Mouse (Mus musculus) common myeloid progenitor, adult 5-6 weeks (primary cell): ENCODE measurements around the gene Setd6. TPM values are rescaled to one million over a fixed set of nuclear protein-coding genes. Genes with fewer than 3 reads are reported as not detected.

Experiments
- ATAC-seq: replicated peaks from 2 replicates; pipeline ENCODE4 v1.8.0; 2016; ENCODE audit warnings: low read depth, mild to moderate bottlenecking, moderate TSS enrichment, inconsistent platforms; ENCODE audit not compliant: poor library complexity, severe bottlenecking
- total RNA-seq: library from RNA; stranded (forward); fragments of 200-1000, 187-1606 nt; gene quantifications from 2 replicates; pipeline ENCODE4 v1.2.3, GENCODE M21; 2017

Gene Setd6
- 52.2 and 110 TPM in 2 replicates for total RNA-seq

DNA sequence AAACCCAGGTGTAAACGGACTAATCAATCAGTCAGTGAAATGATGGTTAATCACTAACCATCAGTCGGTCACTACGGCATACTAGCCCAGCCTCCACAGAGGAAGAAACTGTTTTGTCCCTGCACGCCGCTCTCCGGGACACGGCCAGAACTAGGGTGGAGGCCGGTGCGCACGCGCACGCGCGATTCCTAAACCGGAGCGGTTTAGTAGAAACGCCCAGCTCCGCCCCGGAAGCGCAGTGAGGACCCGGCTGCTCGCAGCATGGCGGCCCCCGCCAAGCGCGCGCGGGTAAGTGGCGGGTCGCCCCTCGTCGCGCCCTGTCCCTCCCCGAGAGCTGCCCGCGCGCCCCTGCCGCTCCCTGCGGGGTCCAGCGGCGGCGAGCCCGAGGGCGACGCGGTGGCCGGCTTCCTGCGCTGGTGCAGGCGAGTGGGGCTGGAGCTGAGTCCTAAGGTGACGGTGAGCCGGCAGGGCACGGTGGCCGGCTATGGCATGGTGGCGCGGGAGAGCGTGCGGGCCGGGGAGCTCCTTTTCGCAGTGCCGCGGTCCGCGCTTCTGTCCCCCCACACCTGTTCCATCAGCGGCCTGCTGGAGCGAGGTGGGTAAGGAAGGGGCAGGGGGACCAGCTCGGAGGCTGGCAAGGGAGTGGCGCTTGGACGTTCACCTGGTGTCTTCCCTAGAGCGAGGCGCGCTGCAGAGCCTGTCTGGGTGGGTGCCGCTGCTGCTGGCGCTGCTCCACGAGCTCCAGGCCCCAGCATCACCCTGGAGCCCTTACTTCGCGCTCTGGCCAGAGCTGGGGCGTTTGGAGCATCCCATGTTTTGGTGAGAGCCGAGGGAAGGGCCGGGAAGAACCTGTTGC is at the start of gene Setd6:
TSS of gene Setd6 (plus strand) at position 206 of the 856 bp plus-strand sequence.
- peak; percentile 74 for ATAC-seq

DNA sequence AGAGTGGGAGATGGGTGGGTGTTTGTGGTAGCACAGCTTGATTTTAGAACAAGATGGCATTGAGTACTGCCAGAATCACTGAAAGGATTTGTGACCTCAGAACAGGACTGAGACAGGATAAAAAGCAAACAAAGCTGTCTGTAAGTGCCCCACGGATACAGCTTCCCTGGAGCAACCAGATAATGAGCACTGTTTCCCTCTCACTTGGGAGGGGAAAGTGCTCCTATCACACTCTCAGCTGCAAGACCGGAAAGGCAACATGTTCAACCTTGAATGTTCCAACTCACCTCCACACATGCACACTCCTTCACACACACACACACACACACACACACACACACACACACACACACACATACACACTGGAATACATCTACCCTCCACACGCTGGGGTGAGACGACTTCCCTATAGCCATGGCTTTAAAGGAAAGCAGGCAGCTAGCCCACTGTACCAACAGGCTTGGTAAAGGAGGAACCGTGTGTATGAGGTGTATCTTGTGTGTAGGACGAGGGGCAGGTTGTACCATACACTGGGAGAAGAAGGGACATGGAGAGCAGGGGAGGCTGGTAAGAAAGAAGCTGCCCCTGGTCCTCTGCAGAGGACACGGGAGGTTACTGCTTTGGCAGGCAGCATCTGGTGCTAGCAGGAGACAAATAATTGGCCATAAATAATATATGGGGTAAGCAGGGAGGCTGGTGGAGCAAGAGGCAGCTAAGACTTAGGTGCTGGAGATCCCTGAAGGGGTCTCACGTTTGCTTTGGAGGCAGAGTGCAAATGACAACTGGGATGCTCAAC is 47.3 kb upstream of the Setd6 start:
- no peak for ATAC-seq

DNA sequence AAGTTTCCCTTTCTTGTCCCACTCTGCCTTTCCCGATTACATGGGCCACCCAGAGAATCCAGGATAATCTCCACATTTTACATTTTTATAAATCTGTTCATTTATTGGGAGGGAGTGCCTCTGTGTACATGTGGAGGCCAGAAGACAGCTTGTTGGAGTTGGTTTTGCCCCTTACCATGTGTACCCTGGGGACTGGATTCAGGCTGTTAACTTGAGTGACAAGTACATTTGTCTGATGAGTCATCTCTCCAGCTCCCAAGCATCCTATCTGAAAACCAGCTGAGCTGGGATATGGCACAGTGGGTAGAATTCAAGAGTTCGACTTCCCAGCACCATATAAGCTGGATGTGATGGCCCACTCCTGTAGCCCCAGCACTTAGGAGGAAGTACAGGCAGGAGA is 45.7 kb upstream of the Setd6 start:
- no peak for ATAC-seq

DNA sequence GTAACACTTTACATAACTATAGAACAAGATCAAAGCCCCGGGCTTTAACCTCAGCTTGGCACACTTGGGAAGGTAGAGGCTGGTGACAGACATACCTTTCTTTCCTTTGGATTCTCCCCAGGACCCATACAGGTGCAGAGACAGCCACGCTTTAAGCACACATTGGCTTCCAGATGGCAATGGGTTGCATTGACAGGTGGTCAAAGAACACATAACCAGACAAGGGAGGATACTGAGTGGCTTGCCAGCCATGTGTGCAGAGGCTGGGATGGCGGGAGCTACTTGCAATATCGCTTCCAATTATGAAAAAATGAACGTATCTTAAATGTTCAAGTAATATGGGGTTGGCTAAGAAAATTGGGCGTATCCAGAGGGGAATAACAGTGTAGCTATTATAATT is 43.8 kb upstream of the Setd6 start:
- ATAC-seq: no peak

DNA sequence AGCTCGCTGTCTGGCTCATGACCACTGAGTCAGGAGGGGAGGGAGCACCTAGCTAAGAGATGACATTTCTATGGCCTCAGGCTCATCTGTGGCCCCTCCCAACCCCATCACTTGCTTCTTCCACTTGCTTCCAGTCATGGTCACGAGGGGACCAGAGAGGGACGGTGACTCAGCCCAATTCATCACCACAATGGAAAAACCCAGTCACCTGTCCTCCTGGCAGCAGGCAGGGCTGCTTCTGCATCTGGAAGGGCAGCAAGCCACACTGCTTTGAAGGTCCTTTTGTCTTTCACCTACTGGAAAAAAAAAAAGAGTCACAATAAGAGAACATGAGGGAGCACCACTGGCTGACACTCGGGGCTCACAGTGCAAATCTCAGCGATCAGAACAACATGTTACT is 42.9 kb upstream of the Setd6 start:
- no peak for ATAC-seq

DNA sequence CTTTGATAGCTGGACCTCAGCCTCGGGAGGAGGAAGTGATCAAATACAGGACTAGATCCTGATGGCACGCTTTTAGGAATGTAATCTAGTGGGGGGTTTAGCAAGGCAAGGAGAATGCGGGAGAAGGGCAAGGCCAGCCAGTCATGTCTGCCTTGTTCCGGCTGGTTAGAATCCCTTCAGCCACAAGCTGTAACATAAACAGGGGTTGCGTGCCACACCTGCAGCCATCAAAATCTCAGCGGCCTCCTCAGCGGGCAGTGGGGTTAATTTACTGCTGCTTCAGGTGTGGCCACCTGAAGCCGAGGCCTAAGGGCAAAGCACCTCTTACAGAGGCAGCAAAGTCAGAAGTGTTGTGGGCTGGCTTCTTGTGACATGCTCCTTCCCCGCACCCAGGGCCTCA is 39.0 kb upstream of the Setd6 start, which contains the start of gene Ndrg4:
TSS of gene Ndrg4 (plus strand) at position 350 of the 400 bp plus-strand sequence.
- ATAC-seq: no peak

DNA sequence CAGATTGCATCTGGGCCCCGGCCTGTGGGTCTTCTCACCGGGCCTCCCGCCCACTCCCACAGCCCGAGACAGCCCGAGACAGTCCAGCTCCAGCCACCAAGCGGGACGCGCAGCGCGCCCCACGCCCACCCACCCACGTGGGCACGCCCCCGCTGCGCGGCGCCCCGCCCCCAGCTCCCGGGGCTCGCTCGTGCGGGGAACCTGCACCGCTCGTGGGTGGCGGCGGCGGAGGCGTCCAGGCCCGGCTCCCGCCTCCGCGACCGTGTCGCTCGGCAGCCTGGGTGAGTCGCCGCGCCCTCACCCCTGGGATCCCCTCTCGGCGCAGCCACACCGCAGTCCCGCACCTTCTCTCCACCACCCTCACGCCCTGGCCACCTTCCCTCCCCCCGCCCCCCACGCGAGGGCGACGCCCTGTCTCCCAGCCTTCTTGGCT is 38.1 kb upstream of the Setd6 start:
- no peak; the same call in 1 of the 2 replicates for ATAC-seq

DNA sequence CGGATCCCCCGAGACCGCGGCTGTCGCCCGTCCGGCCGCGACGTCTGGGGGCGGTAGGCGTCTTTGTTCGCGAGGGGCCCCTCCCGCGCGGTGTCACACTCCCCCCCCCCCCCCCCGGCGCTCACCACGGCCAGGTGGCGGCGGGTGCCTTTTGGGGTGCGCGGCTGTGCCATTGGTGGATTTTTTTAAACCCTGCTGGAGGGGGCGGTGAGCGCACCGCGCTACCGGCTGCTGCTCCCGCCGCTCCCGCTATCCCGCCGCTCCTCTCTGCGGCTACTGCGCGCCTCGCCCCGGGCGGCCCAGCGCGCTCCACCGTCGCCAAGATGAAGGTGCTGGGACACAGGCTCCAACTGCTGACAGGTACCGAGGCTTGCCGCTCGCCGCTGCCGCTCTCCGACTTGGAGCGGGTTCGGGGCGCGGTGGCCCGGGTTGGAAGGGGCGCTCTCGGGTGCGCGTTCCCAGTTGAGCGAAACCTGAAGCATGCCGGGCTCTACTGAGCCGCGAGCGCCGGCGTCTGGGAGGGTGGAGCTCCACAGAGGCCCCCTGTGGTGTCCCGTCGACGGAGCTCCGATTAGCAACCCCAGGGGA is 37.6 kb upstream of the Setd6 start:
- ATAC-seq: peak; percentile 37

DNA sequence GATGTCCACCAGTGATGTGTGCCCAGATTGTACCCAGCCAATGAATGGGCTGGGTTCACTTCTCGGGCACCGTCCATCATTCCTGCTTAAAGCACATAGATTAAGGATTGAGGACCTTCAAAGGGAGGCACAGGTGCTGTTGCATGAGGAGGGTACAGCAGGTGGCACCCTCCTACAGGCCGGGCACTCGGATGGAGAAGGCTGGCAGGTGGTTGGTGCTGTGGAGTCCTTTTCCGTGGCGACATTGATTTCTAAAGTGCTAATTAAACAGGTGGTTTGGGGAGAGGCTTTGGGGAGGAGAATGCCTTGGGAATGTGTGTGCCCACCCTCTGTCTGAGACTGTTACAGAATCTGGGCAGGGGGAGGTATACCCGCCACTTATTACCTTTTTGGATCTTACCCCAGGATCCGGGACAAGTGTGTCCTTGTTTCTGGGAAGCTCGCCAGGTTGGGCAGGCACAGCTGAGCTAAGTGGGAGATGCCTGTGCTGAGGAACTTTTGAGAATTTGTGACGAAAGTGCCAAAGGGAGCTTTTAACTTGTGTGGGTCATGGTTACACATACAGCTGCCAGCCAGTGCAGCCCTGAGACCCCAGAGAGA is 27.5 kb upstream of the Setd6 start:
- ATAC-seq: no peak

DNA sequence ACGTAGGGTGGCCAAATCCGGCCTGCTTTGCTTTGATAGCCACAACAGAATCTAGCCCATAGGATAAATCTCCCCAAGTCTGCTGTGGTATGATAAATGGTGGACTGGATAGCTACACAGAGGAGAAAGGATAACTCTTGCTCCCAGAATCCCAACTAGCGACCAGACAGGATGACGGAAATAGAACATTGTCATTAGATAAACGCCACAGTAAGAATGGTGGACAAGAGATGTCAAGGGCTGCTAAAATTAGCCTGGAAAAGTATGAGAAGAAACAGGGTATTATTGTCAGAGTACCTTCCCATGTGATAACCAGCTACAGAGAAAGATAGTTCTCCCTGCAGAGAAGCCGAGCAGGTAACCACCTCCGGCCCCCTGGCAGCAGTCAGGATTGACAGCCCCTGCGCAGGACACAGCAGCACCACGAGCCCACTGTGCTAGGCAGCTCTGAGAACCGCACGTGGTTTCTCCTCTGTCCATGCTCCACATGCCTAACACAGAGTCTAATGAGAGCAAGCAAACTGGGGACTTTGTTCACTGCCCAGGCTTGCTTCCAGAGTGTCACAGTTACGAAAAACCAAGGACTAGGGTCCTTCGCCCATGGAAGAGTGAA is 24.6 kb upstream of the Setd6 start:
- no peak for ATAC-seq

DNA sequence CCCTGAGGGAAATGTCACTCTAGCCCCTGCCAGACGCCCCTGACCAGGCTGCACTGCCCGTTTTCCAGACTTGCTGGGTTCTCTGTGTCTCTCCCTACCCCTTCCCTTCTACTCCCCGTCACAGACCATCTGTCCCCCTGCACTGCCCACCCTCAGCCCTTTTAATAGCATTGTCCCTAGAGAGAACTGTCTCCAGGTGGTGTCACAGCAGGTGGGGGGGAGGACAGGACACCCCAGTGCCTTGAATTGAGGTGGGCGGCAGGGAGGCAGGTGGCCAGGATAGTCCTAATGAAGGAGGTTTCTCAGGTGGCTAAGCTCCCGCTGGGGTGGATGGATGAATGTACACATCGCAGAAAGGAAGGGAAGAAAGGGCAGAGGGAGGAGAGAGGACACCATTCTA is 21.1 kb upstream of the Setd6 start:
- no peak for ATAC-seq

DNA sequence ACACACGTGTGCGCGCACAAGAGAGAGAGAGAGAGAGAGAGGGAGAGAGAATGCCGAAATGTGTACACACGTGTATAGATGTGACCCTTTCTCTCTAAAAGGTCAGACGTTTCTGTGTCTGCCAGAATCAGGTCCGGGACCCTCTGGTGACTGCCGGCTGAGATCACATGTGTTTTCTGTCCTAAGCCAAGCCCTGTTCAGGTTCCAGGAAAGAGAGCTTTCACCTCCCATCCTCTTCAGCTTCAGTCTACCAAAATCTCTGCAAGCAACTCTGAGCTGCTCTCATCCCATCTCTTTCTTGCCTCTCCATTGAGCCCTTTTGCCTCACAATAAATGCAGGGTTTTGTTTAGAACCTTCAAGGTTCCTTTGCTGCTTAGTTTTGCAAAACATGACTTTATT is 19.0 kb upstream of the Setd6 start:
- no peak for ATAC-seq

DNA sequence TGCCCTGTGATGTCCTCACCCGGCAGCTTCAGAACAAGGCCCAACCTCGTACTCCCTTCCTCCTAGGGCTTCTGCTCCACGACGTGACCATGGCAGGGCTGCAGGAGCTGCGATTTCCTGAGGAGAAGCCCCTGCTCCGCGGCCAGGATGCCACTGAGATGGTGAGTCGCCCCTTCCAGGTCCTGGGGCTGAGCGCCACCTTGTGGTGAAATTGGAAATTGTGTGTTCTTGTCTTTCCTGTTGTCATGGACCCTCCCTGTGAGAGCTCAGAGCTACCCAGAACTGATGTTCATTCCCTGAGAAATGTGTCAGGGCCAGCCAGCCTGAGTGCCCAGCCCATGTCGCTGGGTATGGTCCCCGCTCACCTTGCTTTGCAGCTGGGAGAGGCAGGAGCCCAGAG is 18.6 kb upstream of the Setd6 start:
- ATAC-seq: peak; percentile 95

DNA sequence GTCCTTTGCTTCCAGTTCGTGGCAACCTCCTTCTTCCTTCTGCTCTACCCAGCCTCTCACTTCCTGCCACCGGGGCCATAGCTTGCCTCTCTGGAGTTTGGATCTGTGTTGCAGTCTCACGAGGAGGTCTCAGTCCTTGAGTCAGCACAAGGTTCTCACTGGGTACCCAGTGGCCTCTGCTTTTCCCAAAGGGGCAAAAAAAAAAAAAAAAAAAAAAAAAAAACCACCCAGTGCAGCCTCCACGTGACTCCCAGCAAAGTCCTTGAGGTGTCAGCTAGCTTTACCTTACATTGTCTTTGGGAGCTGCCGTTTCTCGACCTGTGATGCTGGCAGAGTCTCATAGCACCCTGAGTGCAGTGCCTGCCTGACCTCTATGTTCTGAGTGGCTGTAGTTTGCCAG is 17.5 kb upstream of the Setd6 start:
- ATAC-seq: no peak

DNA sequence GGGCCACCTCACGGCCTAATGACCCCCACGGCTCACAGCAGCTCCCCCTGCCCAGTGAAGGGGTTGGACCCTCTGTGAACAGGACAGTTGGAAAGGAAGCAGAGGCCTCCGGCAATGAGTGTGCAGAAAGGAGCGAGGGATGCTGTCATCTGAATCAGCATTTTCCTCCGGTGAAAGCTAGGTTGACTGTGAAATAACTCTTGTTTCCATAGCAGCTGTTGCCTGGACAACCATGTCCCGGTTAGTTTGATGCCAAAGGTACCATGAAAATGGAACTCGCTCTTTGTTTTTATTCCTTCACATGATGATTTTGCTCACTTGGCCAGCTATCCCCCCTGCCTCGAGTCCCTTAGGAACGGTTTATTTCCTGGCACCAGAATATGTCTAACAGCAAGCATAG is 15.4 kb upstream of the Setd6 start:
- ATAC-seq: no peak

DNA sequence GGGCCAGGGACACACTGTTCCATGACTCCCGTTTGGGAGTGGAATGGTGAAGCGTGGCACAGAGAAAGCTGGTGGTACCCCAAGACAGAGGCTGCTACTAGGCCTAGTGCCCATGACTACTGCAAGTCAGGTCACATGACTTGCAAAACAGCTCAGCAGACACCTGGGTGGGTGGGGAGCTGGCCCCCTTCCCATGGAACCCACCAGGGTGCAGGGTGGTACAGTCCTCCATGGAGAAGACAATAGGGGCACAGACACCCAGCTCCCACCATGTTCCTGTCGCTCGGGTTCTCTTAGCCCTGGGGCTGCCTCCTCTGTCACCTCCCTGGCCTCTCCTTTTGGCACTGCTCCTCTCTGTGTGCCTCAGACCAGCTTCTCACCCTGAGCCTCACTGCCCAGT is 13.9 kb upstream of the Setd6 start:
- no peak for ATAC-seq

DNA sequence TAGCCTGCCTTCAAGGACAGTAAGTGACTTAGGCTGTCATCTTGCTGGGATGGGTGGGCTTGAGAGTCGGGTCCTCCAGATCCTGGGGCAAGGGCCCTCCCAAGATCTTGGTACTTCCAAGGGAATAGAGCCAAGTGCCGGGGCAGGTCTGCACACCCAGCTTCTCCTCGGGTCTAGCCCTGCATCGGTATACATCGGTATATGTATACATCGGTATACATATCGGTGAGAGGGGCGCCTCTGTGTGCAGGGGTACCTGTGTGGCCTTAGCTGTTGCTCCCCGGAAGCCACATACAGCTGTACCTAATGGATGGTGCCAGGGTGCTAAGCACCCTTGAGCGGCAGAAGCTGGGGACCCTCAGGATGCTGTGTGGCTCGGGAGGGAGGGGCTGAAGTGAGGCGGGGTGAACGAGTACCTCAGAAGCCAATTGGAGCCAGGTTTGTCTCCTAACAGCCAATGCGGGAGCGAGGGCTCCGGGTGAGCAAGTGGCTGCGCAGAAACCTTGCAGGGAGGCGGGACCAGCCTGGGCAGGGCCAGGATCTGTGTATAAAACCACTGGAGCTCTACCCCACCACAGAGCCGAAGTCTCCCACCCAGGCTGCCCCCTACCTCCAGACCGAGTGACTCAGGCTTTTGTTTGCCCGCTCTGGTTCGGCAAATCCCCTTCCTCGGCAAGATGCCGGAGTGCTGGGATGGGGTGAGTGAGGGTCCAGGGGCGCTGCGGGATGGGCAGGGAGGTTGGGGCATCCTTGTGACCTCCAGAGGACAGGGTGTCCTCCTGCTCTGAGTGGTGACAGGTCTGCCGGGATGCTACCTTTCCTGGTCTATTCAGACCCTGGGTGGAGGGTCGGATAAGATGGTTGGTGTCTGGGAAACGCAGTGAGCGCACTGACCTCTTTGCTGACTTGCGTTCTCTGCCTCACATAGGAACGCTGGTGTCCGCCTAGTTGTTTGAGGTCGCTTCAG is 12.9 kb upstream of the Setd6 start:
- peak; percentile 93 for ATAC-seq

DNA sequence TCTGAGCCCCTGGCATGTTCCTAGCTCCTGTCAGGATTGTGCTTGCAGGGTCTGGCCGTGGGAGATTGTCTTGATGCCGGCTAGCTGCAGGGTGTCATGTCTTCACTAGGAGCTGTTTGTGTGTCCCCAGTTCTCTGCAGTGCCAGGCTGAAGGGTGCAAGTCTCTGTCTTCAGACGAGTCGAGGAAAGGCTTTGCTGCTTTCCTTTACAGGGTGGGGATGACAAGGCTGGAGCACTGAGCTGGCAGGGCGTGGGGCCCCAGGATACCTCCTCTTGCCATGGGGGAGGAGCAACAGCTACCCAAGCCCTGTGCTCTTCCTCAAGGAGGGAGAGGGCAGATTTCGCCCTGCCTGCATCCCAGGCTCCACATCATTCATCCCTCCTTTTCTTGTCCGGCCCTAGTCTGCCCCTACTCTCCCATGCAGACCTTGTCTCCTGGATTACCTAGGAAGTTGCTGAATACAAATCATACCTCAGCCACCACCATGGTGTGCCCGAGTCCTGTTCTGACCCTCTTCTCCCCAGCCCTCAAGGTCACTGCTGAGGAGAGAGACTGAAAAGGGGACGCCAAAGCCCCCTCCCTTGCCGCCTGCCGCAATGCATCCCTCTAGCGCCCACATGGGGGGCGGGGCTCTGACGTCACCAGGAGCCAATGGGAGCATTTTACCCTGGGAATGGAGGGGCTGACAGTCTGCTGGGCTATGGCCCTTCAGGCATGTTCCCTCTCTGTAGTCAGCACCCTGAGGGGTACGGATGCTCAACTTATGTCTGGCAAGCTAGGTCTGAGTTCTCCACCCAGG is 12.0 kb upstream of the Setd6 start:
- ATAC-seq: no peak
